Mouse (Mus musculus) hindbrain, embryonic 14.5 days (tissue): ENCODE results near the gene Stx3. TPM values are rescaled to one million over a fixed set of nuclear protein-coding genes. Genes with fewer than 3 reads are reported as not detected.

Experiments used
- ATAC-seq: fragments of 200-750 bp; cut with Nextera tagmentation; 2 replicates; pipeline ENCODE4 v1.8.0; 2017; ENCODE audit warnings: moderate number of reproducible peaks, mild to moderate bottlenecking, moderate TSS enrichment, moderate library complexity; ENCODE audit not compliant: low FRiP score
- DNase-seq: peaks from one replicate; pipeline ENCODE4 v3.0.0-alpha.2; 2015; ENCODE audit warnings: low spot score
- H3K27ac ChIP-seq: fragments of 300-500 bp; sonication (generic); 2 replicates; pipeline ENCODE4 v1.5.1; 2014; ENCODE audit warnings: mild to moderate bottlenecking, moderate library complexity
- H3K27me3 ChIP-seq: fragments of 300-500 bp; sonication (generic); 2 replicates; pipeline ENCODE4 v1.6.1; 2014; ENCODE audit warnings: mild to moderate bottlenecking, low read length, mixed read lengths; ENCODE audit not compliant: control insufficient read depth, insufficient read depth
- H3K36me3 ChIP-seq: fragments of 300-500 bp; sonication (generic); replicated peaks from 2 replicates; pipeline ENCODE4 v1.6.1; 2014; ENCODE audit not compliant: control insufficient read depth, insufficient read depth
- H3K4me1 ChIP-seq: fragments of 300-500 bp; sonication (generic); replicated peaks from 2 replicates; pipeline ENCODE4 v1.6.1; 2014; ENCODE audit warnings: antibody characterized with exemption, low read length, mixed read lengths; ENCODE audit not compliant: control insufficient read depth, insufficient read depth
- H3K4me2 ChIP-seq: fragments of 300-500 bp; sonication (generic); replicated peaks from 2 replicates; pipeline ENCODE4 v1.6.1; 2014; ENCODE audit warnings: mild to moderate bottlenecking, moderate library complexity
- H3K4me3 ChIP-seq: fragments of 300-500 bp; sonication (generic); replicated peaks from 2 replicates; pipeline ENCODE4 v1.5.1; 2014; ENCODE audit warnings: mild to moderate bottlenecking, low read length
- H3K9ac ChIP-seq: fragments of 300-500 bp; sonication (generic); 2 replicates; pipeline ENCODE4 v1.6.1; 2014
- H3K9me3 ChIP-seq: fragments of 300-500 bp; sonication (generic); 2 replicates; pipeline ENCODE4 v1.6.1; 2016; ENCODE audit warnings: low read length; ENCODE audit not compliant: control insufficient read depth
- WGBS: fragments of 180-500 bp; shearing (Covaris S2); extraction: QIAGEN DNeasy Blood & Tissue Kit; methylation state at CpG from one replicate; pipeline ENCODE4 v1.1.7; 2014; 5-methylcytosine and 5-hydroxymethylcytosine counted together
- polyA plus RNA-seq: library from polyadenylated mRNA; unstranded; fragments of >200 nt; fragmentation: Nextera tagmentation; extraction: Ambion mirVana; gene quantifications from 2 replicates; pipeline ENCODE4 v1.2.1, GENCODE M21; 2014

Stx3 gene
- polyA plus RNA-seq, 1 experiment from 2014 or later: 20.3 TPM

DNA sequence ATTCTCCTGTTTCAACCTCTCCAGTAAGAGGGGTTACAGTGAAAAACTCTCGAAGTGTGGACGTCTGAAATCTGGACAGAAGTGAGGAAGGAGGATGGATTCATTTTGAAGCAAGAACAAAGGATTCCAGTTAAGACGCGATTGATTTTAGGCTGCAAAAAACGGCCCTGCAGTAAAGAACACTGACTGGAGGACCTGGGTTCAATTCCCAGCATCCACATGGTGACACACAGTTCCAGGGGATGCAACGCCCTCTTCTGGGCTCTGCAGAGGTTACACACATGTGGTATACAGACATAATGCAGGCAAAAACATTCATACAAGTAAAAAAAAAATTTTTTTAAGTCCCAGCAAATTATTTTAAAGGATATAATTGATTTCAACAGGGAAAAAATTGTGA is 1.0 kb upstream of the Stx3 start:
- DNase-seq (no peak), ATAC-seq (no peak)
- H3K36me3 ChIP-seq: no peaks in the 10 kb centered on the region
- 0 out of 2 replicates have a peak overlapping the region, but pooled peaks have one; percentile 8 for H3K9ac ChIP-seq
- peaks cover 19% of the 10 kb centered on the region for H3K4me1 ChIP-seq
- H3K4me3 ChIP-seq: peak overlapping the region; percentile 87
- H3K4me2 ChIP-seq: peak overlapping the region; percentile 80
- WGBS: 39% methylated on average over 6 of the region's 6 CpGs
- H3K9me3 ChIP-seq: no peaks in the 10 kb centered on the region
- peaks cover 37% of the 10 kb centered on the region for H3K27me3 ChIP-seq
- H3K27ac ChIP-seq: no peak overlapping the region

DNA sequence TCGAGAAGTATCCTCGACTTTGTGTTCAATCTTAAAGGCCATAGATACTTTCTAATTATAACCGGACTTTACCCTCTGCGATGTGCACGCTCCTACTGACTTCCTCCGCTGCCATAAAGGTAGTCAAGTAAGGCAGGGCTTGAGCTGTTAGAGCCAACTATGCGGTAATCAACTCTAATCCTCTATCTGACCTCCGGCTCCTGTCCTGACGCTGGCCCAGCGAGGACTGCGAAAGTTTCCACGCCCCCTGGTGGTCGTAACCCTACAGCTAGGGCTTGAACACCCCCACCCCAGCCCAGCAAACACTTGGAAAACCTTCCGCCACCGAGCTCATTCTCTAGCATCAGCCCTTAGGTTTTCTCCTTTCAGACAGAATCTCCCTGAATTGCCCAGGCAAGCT is 597 bp upstream of the Stx3 start:
- Histone ChIP-seq H3K9me3 (no peaks in the 10 kb centered on the region), H3K27me3 (peaks cover 37% of the 10 kb centered on the region), H3K36me3 (no peaks in the 10 kb centered on the region), H3K4me2 (peak overlapping the region; percentile 80), H3K4me3 (peak overlapping the region; percentile 87), H3K9ac (0 out of 2 replicates have a peak overlapping the region, but pooled peaks have one; percentile 8), H3K4me1 (peaks cover 19% of the 10 kb centered on the region), H3K27ac (no peak overlapping the region)
- 1% methylated on average over 15 of the region's 15 CpGs for WGBS
- DNase-seq (peak; percentile 79), ATAC-seq (peak; percentile 81)

DNA sequence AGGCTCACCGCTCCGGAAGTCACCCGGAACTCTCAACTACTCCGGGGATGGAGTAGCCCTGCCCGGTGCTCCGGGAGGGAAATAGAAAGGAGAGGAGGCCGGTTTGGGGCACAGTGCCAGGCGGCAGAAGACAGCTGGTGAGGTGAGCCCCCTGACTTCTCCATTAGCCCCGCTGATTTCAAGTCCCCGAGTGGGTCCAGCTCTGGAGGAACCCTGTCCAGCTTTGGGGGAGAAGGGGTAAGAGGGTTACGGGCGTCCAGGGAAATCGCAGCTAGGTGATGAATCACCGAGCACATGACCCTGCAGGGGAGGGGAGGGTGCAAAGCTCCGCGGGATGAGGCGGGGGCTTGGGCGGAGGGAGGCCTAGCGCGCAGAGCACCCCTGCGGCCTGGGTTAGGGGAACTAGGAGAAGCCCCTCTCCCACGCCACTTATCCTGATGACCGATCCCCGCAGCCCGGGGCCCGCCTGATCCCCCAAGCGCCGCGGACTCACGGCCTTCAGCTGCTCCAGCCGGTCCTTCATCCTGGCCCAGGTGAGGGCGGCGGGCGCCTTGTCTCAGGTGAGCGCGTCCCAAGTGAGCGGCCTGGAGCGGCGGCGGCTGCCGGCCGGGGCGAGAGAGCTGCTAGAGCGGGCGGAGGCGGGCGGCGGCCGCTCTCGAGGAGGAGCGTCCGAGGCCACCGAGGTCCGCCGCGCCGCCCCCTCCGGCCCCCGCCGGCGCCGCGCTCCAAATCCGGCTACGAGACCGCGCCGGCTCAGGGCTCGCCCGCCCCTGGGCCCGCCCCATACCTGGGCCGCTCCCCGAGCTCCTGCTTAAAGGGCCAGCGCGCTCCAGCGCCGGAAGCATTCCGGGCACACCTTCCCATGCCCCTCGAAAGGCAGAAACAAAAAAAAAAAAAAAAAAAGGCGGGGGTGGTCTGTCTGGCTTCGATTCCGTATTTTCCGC is 732 bp downstream of the Stx3 start:
- Histone ChIP-seq H3K9ac (peak overlapping the region; percentile 82), H3K4me2 (peak overlapping the region; percentile 80), H3K4me1 (peaks cover 19% of the 10 kb centered on the region), H3K9me3 (no peaks in the 10 kb centered on the region), H3K4me3 (peak overlapping the region; percentile 87), H3K36me3 (no peaks in the 10 kb centered on the region), H3K27me3 (peaks cover 37% of the 10 kb centered on the region), H3K27ac (peak overlapping the region; percentile 20; the same call in 1 of the 2 replicates)
- under 1% methylated on average over 38 of the region's 83 CpGs for WGBS
- ATAC-seq: peak; percentile 84
- peak; percentile 34 for DNase-seq

DNA sequence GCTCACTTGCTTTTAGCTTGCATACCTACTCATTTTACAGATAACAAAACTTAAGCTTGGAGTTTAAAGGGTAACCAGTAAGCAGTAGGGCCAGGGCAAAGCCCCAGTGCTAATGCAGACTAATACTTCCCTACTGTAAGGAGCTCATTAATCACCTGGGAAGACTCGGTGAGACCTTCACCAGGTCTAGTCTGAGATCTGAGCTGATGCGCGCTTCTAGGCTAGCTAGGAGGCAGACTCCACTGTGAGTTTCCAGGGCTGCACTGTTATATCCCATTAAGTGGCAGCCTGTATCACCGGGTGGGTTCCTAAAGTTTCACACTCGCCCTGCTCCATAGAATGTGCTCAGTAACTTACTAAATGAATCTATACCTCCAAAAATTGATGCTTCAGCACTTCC is 1.6 kb downstream of the Stx3 start:
- H3K27me3 ChIP-seq: peaks cover 37% of the 10 kb centered on the region
- peak overlapping the region; percentile 82 for H3K9ac ChIP-seq

DNA sequence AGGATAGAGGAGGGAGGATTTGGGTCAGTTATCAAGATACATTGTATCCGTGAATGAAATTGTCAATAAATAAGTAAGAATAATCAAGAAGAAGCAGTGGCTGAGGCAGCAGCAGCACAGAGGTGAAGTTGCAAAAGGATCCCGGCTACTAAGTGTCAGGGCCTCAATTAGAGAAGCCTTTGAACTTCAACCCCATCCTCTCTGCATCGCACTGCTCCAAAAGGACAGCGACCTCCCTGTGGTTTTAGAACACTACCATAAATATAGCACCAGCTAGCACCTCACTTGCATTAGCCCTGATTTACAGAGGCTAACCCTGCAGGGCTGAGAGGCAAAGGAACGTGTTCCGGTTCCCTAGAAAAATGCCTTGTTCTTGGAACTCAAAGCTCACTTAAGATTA is 2.5 kb downstream of the Stx3 start:
- Histone ChIP-seq H3K27me3 (peaks cover 37% of the 10 kb centered on the region), H3K36me3 (no peaks in the 10 kb centered on the region), H3K4me3 (no peak overlapping the region), H3K9ac (no peak overlapping the region), H3K9me3 (no peaks in the 10 kb centered on the region), H3K27ac (no peak overlapping the region), H3K4me1 (peaks cover 25% of the 10 kb centered on the region), H3K4me2 (no peak overlapping the region)
- no peak for ATAC-seq
- no peak for DNase-seq
- 57% methylated on average over 6 of the region's 6 CpGs for WGBS

More for the DNA sequence above, 1.6 kb downstream of the Stx3 start:
- Histone ChIP-seq H3K36me3 (no peaks in the 10 kb centered on the region), H3K4me2 (peak overlapping the region; percentile 80), H3K27ac (no peak overlapping the region), H3K4me3 (peak overlapping the region; percentile 87), H3K4me1 (peaks cover 19% of the 10 kb centered on the region), H3K9me3 (no peaks in the 10 kb centered on the region)
- 11% methylated on average over 5 of the region's 5 CpGs for WGBS
- no peak for DNase-seq
- no peak for ATAC-seq

DNA sequence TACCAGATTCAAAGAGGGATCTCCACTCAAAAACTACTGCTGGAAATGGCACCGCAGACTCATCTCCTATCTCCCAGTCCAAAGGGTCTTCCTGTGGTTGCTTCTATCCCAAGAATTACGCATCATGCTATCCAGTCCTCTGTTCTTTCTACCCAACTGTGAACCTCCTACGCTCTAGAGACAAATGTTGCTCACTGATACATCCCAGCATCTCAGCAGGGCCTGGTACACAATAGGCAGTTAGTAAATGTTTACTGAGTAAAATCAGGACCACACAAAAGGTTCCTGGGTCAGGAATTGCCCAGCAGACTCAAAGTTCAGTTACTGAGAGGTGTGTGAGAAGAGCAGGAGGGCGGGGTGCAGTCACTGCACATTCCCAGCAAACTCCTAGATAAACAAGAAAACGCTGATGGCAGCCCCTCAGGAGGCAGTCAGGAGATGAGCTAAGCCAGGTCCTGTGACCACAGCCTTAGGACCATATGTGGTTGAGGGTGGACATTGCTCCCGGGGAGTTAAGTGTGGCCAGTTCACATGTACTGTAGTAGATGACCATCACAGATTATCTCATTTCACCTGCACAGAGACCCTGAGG is 4.4 kb downstream of the Stx3 start:
- ATAC-seq (no peak), DNase-seq (no peak)
- Histone ChIP-seq H3K4me1 (peaks cover 21% of the 10 kb centered on the region), H3K36me3 (no peaks in the 10 kb centered on the region), H3K4me2 (no peak overlapping the region), H3K4me3 (no peak overlapping the region), H3K9ac (no peak overlapping the region), H3K9me3 (no peaks in the 10 kb centered on the region), H3K27me3 (peaks cover 23% of the 10 kb centered on the region), H3K27ac (no peak overlapping the region)
- 68% methylated on average over 6 of the region's 6 CpGs for WGBS

DNA sequence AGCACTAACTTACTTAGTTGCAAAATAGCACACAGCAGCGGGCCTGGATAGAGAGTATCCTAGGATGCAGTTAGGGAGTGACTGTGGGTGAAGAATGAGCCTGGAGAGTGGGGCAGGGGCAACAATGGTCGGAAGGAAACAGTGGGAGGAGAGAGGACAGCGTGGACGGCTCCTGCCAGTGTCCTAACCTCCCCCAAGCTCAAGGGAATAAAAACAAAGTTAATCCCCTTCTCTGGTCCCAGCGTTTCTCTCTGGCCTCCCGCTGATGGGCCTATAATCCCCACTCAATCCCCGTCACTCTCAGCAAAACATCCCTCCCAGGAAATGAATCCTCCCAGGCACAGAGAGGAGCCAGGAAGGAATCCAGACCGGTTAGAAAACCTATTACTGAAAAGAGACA is 5.6 kb downstream of the Stx3 start:
- no peak overlapping the region for H3K9ac ChIP-seq
- H3K4me2 ChIP-seq: 0 out of 2 replicates have a peak overlapping the region, but pooled peaks have one; percentile 10
- no peak for DNase-seq
- H3K9me3 ChIP-seq: no peaks in the 10 kb centered on the region
- no peak overlapping the region for H3K4me3 ChIP-seq
- H3K27me3 ChIP-seq: peaks cover 16% of the 10 kb centered on the region
- no peak for ATAC-seq
- WGBS: 20% methylated on average over 8 of the region's 8 CpGs
- no peaks in the 10 kb centered on the region for H3K36me3 ChIP-seq
- H3K4me1 ChIP-seq: peaks cover 14% of the 10 kb centered on the region
- H3K27ac ChIP-seq: no peak overlapping the region

DNA sequence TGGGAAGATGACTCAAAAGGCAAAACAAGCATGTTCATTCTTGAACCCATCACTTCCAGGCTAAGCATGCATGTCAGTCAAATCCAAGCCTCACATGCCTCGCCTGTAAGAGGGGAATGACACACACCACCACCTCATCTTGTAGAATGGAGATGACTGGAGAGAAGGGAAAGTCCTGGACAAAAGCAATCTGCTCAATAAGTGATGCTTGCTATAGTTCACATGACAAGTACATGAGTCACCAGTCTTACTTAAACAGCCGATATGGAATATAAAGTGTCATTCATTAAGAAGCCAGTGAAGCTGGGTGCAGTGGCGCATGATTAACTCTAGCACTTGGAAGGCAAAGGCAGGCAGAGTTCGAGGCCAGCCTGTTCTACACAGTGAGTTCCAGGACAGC is 6.1 kb downstream of the Stx3 start:
- H3K4me3 ChIP-seq: no peak overlapping the region
- DNase-seq: no peak
- no peaks in the 10 kb centered on the region for H3K36me3 ChIP-seq
- H3K4me2 ChIP-seq: no peak overlapping the region
- no peak overlapping the region for H3K9ac ChIP-seq
- H3K4me1 ChIP-seq: peaks cover 14% of the 10 kb centered on the region
- no peak for ATAC-seq
- H3K9me3 ChIP-seq: no peaks in the 10 kb centered on the region
- WGBS: 66% methylated on average over 4 of the region's 4 CpGs
- peaks cover 13% of the 10 kb centered on the region for H3K27me3 ChIP-seq
- H3K27ac ChIP-seq: no peak overlapping the region

DNA sequence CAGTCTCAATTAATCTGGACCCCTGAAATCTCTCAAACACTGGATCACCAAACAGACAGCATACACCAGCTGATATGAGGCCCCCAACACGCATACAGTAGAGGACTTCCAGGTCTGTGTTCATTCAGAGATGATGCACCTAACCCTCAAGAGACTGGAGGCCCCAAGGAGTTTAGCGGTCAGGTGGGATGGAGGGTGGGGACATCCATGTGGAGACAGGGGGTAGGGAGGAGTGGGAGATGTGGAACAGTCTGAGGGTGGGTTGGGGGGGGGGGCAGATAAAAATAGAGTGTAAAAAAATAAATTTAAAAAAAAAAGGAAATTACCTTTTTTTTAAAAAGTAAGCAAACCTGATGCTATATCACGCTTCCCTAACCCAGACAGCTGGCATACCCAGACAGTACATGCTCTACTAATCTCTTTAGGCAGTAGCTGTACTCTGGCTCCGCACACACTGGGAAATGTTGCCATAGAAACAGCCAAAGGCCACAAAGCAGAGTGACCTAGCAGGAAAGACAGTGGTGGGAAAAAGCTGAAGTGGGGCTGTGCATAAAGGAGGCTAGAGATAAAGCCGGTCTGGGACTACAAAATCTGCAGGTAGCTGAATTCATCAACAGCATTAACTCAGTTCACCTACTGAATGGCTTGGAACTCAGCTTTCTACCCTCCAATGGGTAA is 7.4 kb downstream of the Stx3 start:
- peak; percentile 68 for DNase-seq
- peaks cover 7% of the 10 kb centered on the region for H3K4me1 ChIP-seq

More for the DNA sequence above, 7.4 kb downstream of the Stx3 start:
- peak; percentile 93 for ATAC-seq
- no peak overlapping the region for H3K9ac ChIP-seq
- no peaks in the 10 kb centered on the region for H3K9me3 ChIP-seq
- no peaks in the 10 kb centered on the region for H3K36me3 ChIP-seq
- no peak overlapping the region; the same call in 1 of the 2 replicates for H3K4me2 ChIP-seq
- 36% methylated on average over 5 of the region's 5 CpGs for WGBS
- H3K4me3 ChIP-seq: no peak overlapping the region
- H3K27me3 ChIP-seq: peaks cover under 1% of the 10 kb centered on the region; the same call in 1 of the 2 replicates
- H3K27ac ChIP-seq: peak overlapping the region; percentile 54; the same call in 1 of the 2 replicates
